Mouse (Mus musculus) ES-Bruce4 (cell line): ENCODE measurements around the gene C130074G19Rik. TPM values are rescaled to one million over a fixed set of nuclear protein-coding genes. Genes with fewer than 3 reads are reported as not detected.

Experiments used
- H3K27ac ChIP-seq: 2 replicates; pipeline ENCODE4 v1.5.1; 2012; ENCODE audit warnings: low read length, inconsistent platforms; ENCODE audit not compliant: insufficient read depth
- H3K27me3 ChIP-seq: 2 replicates; pipeline ENCODE4 v1.6.1; 2012; ENCODE audit warnings: mild to moderate bottlenecking, low read length, inconsistent platforms; ENCODE audit not compliant: control insufficient read depth, poor library complexity, insufficient read depth, severe bottlenecking
- H3K36me3 ChIP-seq: 2 replicates; pipeline ENCODE4 v1.6.1; 2012; ENCODE audit warnings: inconsistent platforms, mild to moderate bottlenecking, low read length, moderate library complexity; ENCODE audit not compliant: control insufficient read depth, poor library complexity, insufficient read depth, severe bottlenecking
- H3K4me1 ChIP-seq: one replicate; pipeline ENCODE4 v1.8.1; 2011; ENCODE audit warnings: low read length; ENCODE audit not compliant: control insufficient read depth, insufficient read depth
- H3K4me3 ChIP-seq: 2 replicates; pipeline ENCODE4 v1.5.1; 2011; ENCODE audit warnings: low read depth, mild to moderate bottlenecking, low read length
- H3K9ac ChIP-seq: 2 replicates; pipeline ENCODE4 v1.6.1; 2012; ENCODE audit warnings: low read depth, mild to moderate bottlenecking, inconsistent platforms; ENCODE audit not compliant: poor library complexity, severe bottlenecking
- H3K9me3 ChIP-seq: replicated peaks from 2 replicates; pipeline ENCODE4 v1.6.1; 2012; ENCODE audit warnings: mild to moderate bottlenecking, low read length, inconsistent platforms; ENCODE audit not compliant: control insufficient read depth, poor library complexity, insufficient read depth, severe bottlenecking
- CTCF ChIP-seq: IDR thresholded peaks from one replicate; pipeline ENCODE4 v1.8.1; 2011; ENCODE audit warnings: low read depth, low read length
- EP300 ChIP-seq: IDR thresholded peaks from 2 replicates; pipeline ENCODE4 v1.6.1; 2011; ENCODE audit warnings: low read depth, low read length; ENCODE audit not compliant: insufficient read depth
- POLR2A ChIP-seq: IDR thresholded peaks from one replicate; pipeline ENCODE4 v1.8.1; 2011; ENCODE audit warnings: low read length; ENCODE audit not compliant: insufficient read depth
- polyA plus RNA-seq: library from polyadenylated mRNA; stranded (reverse); fragments of >200 nt; gene quantifications from 2 replicates; pipeline ENCODE4 v1.2.4, GENCODE M21; 2011; ENCODE audit warnings: low read depth; ENCODE audit not compliant: missing spikeins, insufficient read depth, insufficient read length

The C130074G19Rik gene
- polyA plus RNA-seq, 1 experiment, result 4.8 TPM

DNA sequence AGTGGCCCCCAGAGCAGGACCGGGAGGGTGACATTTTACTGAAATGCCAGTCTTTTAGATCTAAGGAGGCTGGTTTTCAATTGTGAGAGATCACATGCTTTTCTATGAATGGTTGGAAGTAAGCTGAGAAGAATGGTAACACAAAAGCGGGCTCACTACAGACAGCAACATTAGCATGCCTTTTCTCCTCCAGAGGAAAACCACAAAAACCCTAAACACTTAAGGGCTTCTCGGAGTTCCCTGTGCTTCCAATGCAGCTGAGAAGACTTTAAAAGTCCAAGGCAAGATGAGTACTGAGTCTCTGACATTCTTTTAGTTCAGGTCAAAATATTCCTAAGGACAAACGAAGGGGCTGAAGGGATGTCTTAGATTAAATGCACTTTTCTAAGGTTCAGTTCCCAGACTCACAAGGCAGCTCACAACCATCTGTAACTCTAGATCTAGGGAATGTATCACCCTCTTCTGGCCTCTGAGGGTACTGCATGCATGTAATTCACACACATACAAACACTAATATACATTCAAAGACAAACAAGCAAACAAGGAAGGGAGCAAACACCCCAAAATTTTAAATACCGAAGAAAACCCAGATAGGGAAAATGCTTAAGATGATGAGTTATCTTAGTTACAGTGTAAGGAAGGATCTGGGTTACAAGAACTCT, 35.3 kb upstream of the C130074G19Rik start:
- H3K27ac ChIP-seq, result no peak overlapping the region
- no peaks in the 10 kb centered on the region for H3K36me3 ChIP-seq
- no peaks in the 10 kb centered on the region for H3K4me1 ChIP-seq
- no peak overlapping the region for H3K9ac ChIP-seq
- H3K4me3 ChIP-seq, result no peak overlapping the region
- H3K27me3 ChIP-seq, result no peaks in the 10 kb centered on the region
- no peaks in the 10 kb centered on the region for H3K9me3 ChIP-seq
- no peak for TF ChIP-seq CTCF
- TF ChIP-seq POLR2A, result no peak
- TF ChIP-seq EP300, result no peak

DNA sequence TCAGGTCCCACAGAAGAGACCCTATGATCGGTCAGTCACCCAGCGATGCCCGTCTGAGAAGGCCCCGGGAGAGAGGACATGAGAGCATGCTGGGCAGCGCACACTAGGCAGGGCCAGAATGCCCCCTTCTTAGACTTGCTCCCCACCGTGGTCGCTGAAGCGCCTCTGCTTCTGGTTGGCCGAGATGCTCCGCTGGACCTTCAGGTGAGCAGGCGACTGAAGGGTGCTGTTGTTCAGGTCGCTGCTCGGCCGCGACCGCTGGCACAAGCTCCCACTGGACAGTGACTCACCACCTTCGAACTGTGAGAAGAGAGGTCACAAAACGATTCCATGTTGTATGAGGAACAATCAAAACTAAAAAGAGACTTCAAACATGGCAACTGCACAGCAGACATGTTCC, 29.3 kb upstream of the C130074G19Rik start:
- no peak overlapping the region for H3K9ac ChIP-seq
- no peaks in the 10 kb centered on the region for H3K4me1 ChIP-seq
- no peak overlapping the region for H3K4me3 ChIP-seq
- H3K36me3 ChIP-seq, result no peaks in the 10 kb centered on the region
- H3K27me3 ChIP-seq, result no peaks in the 10 kb centered on the region
- TF ChIP-seq EP300 (no peak), POLR2A (no peak)
- H3K9me3 ChIP-seq, result no peaks in the 10 kb centered on the region
- no peak overlapping the region for H3K27ac ChIP-seq

DNA sequence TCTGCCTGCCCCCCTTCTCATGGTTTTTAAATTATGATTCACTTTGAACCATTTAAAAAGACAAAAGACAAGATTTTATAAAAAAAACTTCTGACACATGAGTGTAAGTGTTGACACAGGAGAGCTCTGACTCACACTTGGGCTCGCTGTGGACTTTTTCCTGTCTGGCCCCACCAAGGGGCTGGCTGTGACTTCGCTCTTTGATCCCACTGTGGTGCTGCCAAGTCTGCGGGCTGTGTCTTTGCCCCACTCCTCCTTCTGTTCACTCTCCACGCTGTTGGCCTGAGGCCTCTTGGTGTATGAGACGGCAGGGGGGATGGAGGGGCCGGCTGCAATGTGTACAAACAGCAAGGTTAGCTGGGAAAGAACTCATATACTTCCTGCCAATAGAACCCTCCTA, 28.8 kb upstream of the C130074G19Rik start:
- no peaks in the 10 kb centered on the region for H3K4me1 ChIP-seq
- TF ChIP-seq POLR2A (no peak), EP300 (no peak), CTCF (no peak)
- no peaks in the 10 kb centered on the region for H3K27me3 ChIP-seq
- no peak overlapping the region for H3K27ac ChIP-seq
- no peaks in the 10 kb centered on the region for H3K36me3 ChIP-seq
- no peak overlapping the region for H3K4me3 ChIP-seq
- H3K9ac ChIP-seq, result no peak overlapping the region
- H3K9me3 ChIP-seq, result no peaks in the 10 kb centered on the region

DNA sequence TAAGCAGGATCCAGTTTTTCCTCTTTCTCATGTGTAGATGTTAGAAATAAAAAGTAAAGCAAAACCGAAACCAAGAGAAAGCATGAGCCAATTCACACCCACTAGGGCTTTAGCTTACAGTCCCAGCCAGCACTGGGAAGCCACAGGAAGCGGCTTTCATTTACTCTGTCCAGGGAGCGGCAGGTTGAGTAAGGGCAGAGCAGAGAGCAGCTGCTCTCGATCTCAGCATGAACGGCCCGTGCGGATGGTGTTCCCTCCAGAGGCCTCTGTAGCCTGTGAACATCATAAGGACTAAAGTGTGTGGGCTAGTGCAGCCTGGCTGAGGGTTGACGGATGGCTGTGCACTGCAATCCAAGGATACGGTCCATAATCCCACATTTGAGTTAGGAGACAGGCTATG, 25.5 kb upstream of the C130074G19Rik start:
- H3K36me3 ChIP-seq, result no peaks in the 10 kb centered on the region
- no peaks in the 10 kb centered on the region for H3K4me1 ChIP-seq
- H3K4me3 ChIP-seq, result no peak overlapping the region
- no peaks in the 10 kb centered on the region for H3K27me3 ChIP-seq
- H3K27ac ChIP-seq, result no peak overlapping the region
- TF ChIP-seq CTCF (no peak), EP300 (no peak)
- no peak overlapping the region for H3K9ac ChIP-seq
- no peaks in the 10 kb centered on the region for H3K9me3 ChIP-seq

DNA sequence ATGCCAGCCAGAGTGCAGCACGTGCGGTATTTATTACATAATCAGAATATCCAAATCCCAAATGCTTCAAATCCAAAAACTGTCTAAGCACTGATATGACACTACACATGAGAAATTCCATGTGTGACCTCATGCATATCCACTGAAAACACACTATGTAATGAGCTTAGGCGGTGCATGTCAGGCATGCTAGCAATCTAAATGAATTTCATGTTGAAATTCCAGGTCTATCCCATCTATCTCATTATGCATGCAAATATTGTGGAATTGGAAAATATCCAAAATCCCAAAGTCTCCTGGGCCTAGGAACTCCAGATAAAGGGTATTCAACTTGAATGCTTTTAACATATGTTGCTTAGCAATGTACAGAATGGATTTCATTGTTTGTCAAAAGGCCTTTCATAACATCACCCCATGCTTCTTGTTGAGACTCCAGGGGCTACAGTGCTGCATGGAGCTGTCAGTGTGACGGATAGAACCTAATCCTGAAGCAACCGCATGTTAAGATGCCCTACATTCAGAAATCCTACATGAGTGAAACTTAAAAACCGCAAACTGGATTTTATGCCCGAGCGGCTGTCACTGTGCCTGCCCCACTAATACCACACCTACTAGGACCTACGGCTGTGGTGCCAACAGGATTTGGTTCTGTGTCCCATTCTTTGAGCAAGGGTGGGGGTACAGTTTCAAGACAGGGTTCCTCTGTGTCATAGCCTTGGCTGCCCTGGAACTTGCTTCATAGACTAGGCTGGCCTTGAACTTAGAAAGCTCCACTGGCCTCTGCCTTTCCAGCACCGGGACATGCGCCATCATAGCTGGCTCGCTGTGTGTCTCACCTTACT, 23.1 kb upstream of the C130074G19Rik start:
- Histone ChIP-seq H3K36me3 (no peaks in the 10 kb centered on the region), H3K4me3 (no peak overlapping the region), H3K9me3 (no peaks in the 10 kb centered on the region), H3K9ac (no peak overlapping the region), H3K27ac (no peak overlapping the region), H3K4me1 (no peaks in the 10 kb centered on the region), H3K27me3 (no peaks in the 10 kb centered on the region)
- TF ChIP-seq POLR2A (no peak), CTCF (no peak), EP300 (no peak)

DNA sequence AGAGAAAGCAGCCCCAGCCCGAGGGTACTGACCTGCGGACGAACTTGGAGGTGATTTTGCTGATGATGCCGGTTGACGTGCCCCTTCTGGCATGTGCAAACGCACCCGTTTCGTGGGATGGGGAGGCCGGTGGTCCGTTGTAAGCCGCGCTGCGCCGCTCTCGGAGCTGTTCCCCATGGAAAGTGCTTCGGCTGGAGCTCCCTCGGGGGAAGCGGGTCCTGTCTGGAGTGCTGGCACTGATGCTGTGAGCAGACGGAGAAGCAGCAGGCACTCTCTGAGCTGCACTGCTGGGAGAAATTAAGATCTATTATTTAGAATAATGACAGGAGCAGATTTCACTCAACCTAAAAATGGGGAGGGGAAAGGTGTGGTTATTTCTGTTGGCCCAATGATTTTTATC, 22.4 kb upstream of the C130074G19Rik start:
- Histone ChIP-seq H3K4me3 (no peak overlapping the region), H3K9me3 (no peaks in the 10 kb centered on the region), H3K9ac (no peak overlapping the region), H3K27me3 (no peaks in the 10 kb centered on the region), H3K36me3 (no peaks in the 10 kb centered on the region), H3K27ac (no peak overlapping the region), H3K4me1 (no peaks in the 10 kb centered on the region)
- TF ChIP-seq POLR2A, result no peak
- no peak for TF ChIP-seq EP300
- TF ChIP-seq CTCF, result no peak
